Mouse (Mus musculus) forebrain, embryonic 15.5 days (tissue): ENCODE data around the gene 1700029H14Rik. TPM values are rescaled to one million over a fixed set of nuclear protein-coding genes. Genes with fewer than 3 reads are reported as not detected.

Experiments used
- ATAC-seq: fragments of 200-750 bp; cut with Nextera tagmentation; replicated peaks from 2 replicates; pipeline ENCODE4 v1.8.0; 2017; ENCODE audit warnings: mild to moderate bottlenecking, moderate TSS enrichment, moderate library complexity
- H3K27ac ChIP-seq: fragments of 300-500 bp; sonication (generic); replicated peaks from 2 replicates; pipeline ENCODE4 v1.5.1; 2015; ENCODE audit warnings: mild to moderate bottlenecking, inconsistent platforms
- H3K27me3 ChIP-seq: fragments of 300-500 bp; sonication (generic); 2 replicates; pipeline ENCODE4 v1.6.1; 2015; ENCODE audit warnings: inconsistent platforms
- H3K36me3 ChIP-seq: fragments of 300-500 bp; sonication (generic); 2 replicates; pipeline ENCODE4 v1.6.1; 2015; ENCODE audit warnings: mild to moderate bottlenecking, inconsistent platforms
- H3K4me1 ChIP-seq: fragments of 300-500 bp; sonication (generic); 2 replicates; pipeline ENCODE4 v1.6.1; 2015; ENCODE audit warnings: inconsistent platforms
- H3K4me2 ChIP-seq: fragments of 300-500 bp; sonication (generic); replicated peaks from 2 replicates; pipeline ENCODE4 v1.6.1; 2015; ENCODE audit warnings: mild to moderate bottlenecking, inconsistent platforms
- H3K4me3 ChIP-seq: fragments of 300-500 bp; sonication (generic); 2 replicates; pipeline ENCODE4 v1.5.1; 2015; ENCODE audit warnings: mild to moderate bottlenecking, inconsistent platforms
- H3K9ac ChIP-seq: fragments of 300-500 bp; sonication (generic); replicated peaks from 2 replicates; pipeline ENCODE4 v1.6.1; 2015; ENCODE audit warnings: mild to moderate bottlenecking, inconsistent platforms
- H3K9me3 ChIP-seq: fragments of 300-500 bp; sonication (generic); 2 replicates; pipeline ENCODE4 v1.6.1; 2016; ENCODE audit warnings: inconsistent platforms
- WGBS: fragments of 180-500 bp; shearing (Covaris S2); methylation state at CpG from one replicate; pipeline ENCODE4 v1.1.7; 2015; ENCODE audit warnings: mixed read lengths; 5-methylcytosine and 5-hydroxymethylcytosine counted together
- polyA plus RNA-seq: library from polyadenylated mRNA; unstranded; fragments of >200 nt; fragmentation: Nextera tagmentation; extraction: Ambion mirVana; gene quantifications from 2 replicates; pipeline ENCODE4 v1.2.1, GENCODE M21; 2015

The 1700029H14Rik gene
- polyA plus RNA-seq = not detected in 2 replicates

- Histone ChIP-seq H3K9ac (no peak within 1 kb of the TSS), H3K4me2 (no peak within 1 kb of the TSS), H3K4me3 (no peak within 1 kb of the TSS), H3K27me3 (no peaks in the 10 kb centered on the region), H3K9me3 (no peaks in the 10 kb centered on the region), H3K36me3 (no peaks in the 10 kb centered on the region), H3K4me1 (no peaks in the 10 kb centered on the region), H3K27ac (no peak within 1 kb of the TSS)
- ATAC-seq = no peak
- 43% methylated on average over 13 of the region's 13 CpGs for WGBS
These were observed at the start of gene 1700029H14Rik for GRCm38 (mm10) chr8:13562118-13562517. Gene 1700029H14Rik (minus strand): TSS chr8:13562461.

GRCm38 (mm10) chr8:13611702-13612101 is 49.4 kb upstream of the 1700029H14Rik start:
- H3K27me3 ChIP-seq = no peaks in the 10 kb centered on the region
- H3K36me3 ChIP-seq = 0 out of 2 replicates have a peak, but pooled peaks cover 9% of the 10 kb centered on the region
- no peaks in the 10 kb centered on the region for H3K9me3 ChIP-seq
- H3K4me1 ChIP-seq = peaks cover 16% of the 10 kb centered on the region
- no peak overlapping the region for H3K4me2 ChIP-seq
- no peak for ATAC-seq
- H3K4me3 ChIP-seq = no peak overlapping the region
- H3K9ac ChIP-seq = no peak overlapping the region
- 82% methylated on average over 12 of the region's 12 CpGs for WGBS
- no peak overlapping the region for H3K27ac ChIP-seq

- Histone ChIP-seq H3K9ac (no peak overlapping the region), H3K27me3 (no peaks in the 10 kb centered on the region), H3K4me2 (no peak overlapping the region), H3K4me1 (peaks cover 12% of the 10 kb centered on the region), H3K4me3 (no peak overlapping the region), H3K9me3 (no peaks in the 10 kb centered on the region), H3K27ac (no peak overlapping the region), H3K36me3 (0 out of 2 replicates have a peak, but pooled peaks cover 9% of the 10 kb centered on the region)
- ATAC-seq = no peak
- WGBS = 92% methylated on average over 5 of the region's 5 CpGs
These were observed 47.7 kb upstream of the 1700029H14Rik start for GRCm38 (mm10) chr8:13609971-13610370.

GRCm38 (mm10) chr8:13608946-13609345 is 46.7 kb upstream of the 1700029H14Rik start:
- H3K9ac ChIP-seq = no peak overlapping the region
- ATAC-seq = no peak
- 92% methylated on average over 6 of the region's 6 CpGs for WGBS
- no peaks in the 10 kb centered on the region for H3K27me3 ChIP-seq
- H3K27ac ChIP-seq = no peak overlapping the region
- peaks cover 7% of the 10 kb centered on the region for H3K4me1 ChIP-seq
- no peak overlapping the region for H3K4me3 ChIP-seq
- no peak overlapping the region for H3K4me2 ChIP-seq
- H3K9me3 ChIP-seq = no peaks in the 10 kb centered on the region
- 0 out of 2 replicates have a peak, but pooled peaks cover 9% of the 10 kb centered on the region for H3K36me3 ChIP-seq

GRCm38 (mm10) chr8:13605920-13606480 is 43.7 kb upstream of the 1700029H14Rik start:
- no peak overlapping the region for H3K4me2 ChIP-seq
- H3K36me3 ChIP-seq = no peaks in the 10 kb centered on the region
- no peak overlapping the region for H3K9ac ChIP-seq
- H3K9me3 ChIP-seq = no peaks in the 10 kb centered on the region
- H3K4me1 ChIP-seq = no peaks in the 10 kb centered on the region
- H3K4me3 ChIP-seq = no peak overlapping the region
- no peak for ATAC-seq
- WGBS = 83% methylated on average over 7 of the region's 7 CpGs
- H3K27me3 ChIP-seq = no peaks in the 10 kb centered on the region
- no peak overlapping the region for H3K27ac ChIP-seq

- Histone ChIP-seq H3K36me3 (peaks cover under 1% of the 10 kb centered on the region; the same call in 1 of the 2 replicates), H3K4me3 (no peak overlapping the region), H3K4me2 (no peak overlapping the region), H3K27me3 (no peaks in the 10 kb centered on the region), H3K27ac (no peak overlapping the region), H3K9ac (no peak overlapping the region), H3K9me3 (no peaks in the 10 kb centered on the region), H3K4me1 (no peaks in the 10 kb centered on the region)
- 53% methylated on average over 8 of the region's 8 CpGs for WGBS
- ATAC-seq = no peak; the same call in 1 of the 2 replicates
These were observed 40.4 kb upstream of the 1700029H14Rik start for GRCm38 (mm10) chr8:13602621-13603020.

GRCm38 (mm10) chr8:13601166-13601565 is 38.9 kb upstream of the 1700029H14Rik start:
- peaks cover 10% of the 10 kb centered on the region for H3K36me3 ChIP-seq
- H3K4me2 ChIP-seq = no peak overlapping the region
- no peak overlapping the region for H3K4me3 ChIP-seq
- H3K4me1 ChIP-seq = no peaks in the 10 kb centered on the region
- 92% methylated on average over 11 of the region's 11 CpGs for WGBS
- H3K9ac ChIP-seq = no peak overlapping the region
- no peak overlapping the region for H3K27ac ChIP-seq
- no peaks in the 10 kb centered on the region for H3K9me3 ChIP-seq
- ATAC-seq = no peak
- H3K27me3 ChIP-seq = no peaks in the 10 kb centered on the region

- Histone ChIP-seq H3K27me3 (no peaks in the 10 kb centered on the region), H3K36me3 (peaks cover 10% of the 10 kb centered on the region), H3K4me3 (no peak overlapping the region), H3K9me3 (no peaks in the 10 kb centered on the region), H3K4me1 (no peaks in the 10 kb centered on the region), H3K27ac (no peak overlapping the region), H3K9ac (no peak overlapping the region), H3K4me2 (no peak overlapping the region)
- WGBS = 90% methylated on average over 10 of the region's 10 CpGs
- no peak for ATAC-seq
These were observed 38.5 kb upstream of the 1700029H14Rik start for GRCm38 (mm10) chr8:13600716-13601115.

GRCm38 (mm10) chr8:13600204-13600603 is 37.9 kb upstream of the 1700029H14Rik start:
- 82% methylated on average over 7 of the region's 7 CpGs for WGBS
- Histone ChIP-seq H3K27me3 (no peaks in the 10 kb centered on the region), H3K4me3 (no peak overlapping the region), H3K36me3 (peaks cover 10% of the 10 kb centered on the region), H3K4me2 (no peak overlapping the region), H3K27ac (no peak overlapping the region), H3K9ac (no peak overlapping the region), H3K9me3 (no peaks in the 10 kb centered on the region), H3K4me1 (no peaks in the 10 kb centered on the region)
- ATAC-seq = no peak

- Histone ChIP-seq H3K4me1 (no peaks in the 10 kb centered on the region), H3K27me3 (no peaks in the 10 kb centered on the region), H3K4me3 (no peak overlapping the region), H3K27ac (no peak overlapping the region), H3K36me3 (peaks cover 10% of the 10 kb centered on the region), H3K9ac (no peak overlapping the region), H3K4me2 (no peak overlapping the region), H3K9me3 (no peaks in the 10 kb centered on the region)
- WGBS = 95% methylated on average over 6 of the region's 6 CpGs
- ATAC-seq = no peak
These were observed 35.5 kb upstream of the 1700029H14Rik start for GRCm38 (mm10) chr8:13597777-13598176.

GRCm38 (mm10) chr8:13595861-13596260 is 33.6 kb upstream of the 1700029H14Rik start:
- 88% methylated on average over 6 of the region's 6 CpGs for WGBS
- no peak for ATAC-seq

GRCm38 (mm10) chr8:13594884-13595323 is 32.6 kb upstream of the 1700029H14Rik start:
- H3K36me3 ChIP-seq = peaks cover 10% of the 10 kb centered on the region
- no peak overlapping the region for H3K9ac ChIP-seq
- ATAC-seq = no peak
- no peak overlapping the region for H3K4me2 ChIP-seq
- H3K27me3 ChIP-seq = no peaks in the 10 kb centered on the region
- no peak overlapping the region for H3K4me3 ChIP-seq
- 88% methylated on average over 11 of the region's 11 CpGs for WGBS
- no peaks in the 10 kb centered on the region for H3K9me3 ChIP-seq
- H3K4me1 ChIP-seq = no peaks in the 10 kb centered on the region
- no peak overlapping the region for H3K27ac ChIP-seq

More at GRCm38 (mm10) chr8:13595861-13596260, 33.6 kb upstream of the 1700029H14Rik start:
- Histone ChIP-seq H3K4me3 (no peak overlapping the region), H3K27ac (no peak overlapping the region), H3K36me3 (peaks cover 10% of the 10 kb centered on the region), H3K9ac (no peak overlapping the region), H3K9me3 (no peaks in the 10 kb centered on the region), H3K4me1 (no peaks in the 10 kb centered on the region), H3K4me2 (no peak overlapping the region), H3K27me3 (no peaks in the 10 kb centered on the region)

- no peak overlapping the region for H3K4me2 ChIP-seq
- H3K27ac ChIP-seq = no peak overlapping the region
- H3K27me3 ChIP-seq = no peaks in the 10 kb centered on the region
- no peaks in the 10 kb centered on the region for H3K4me1 ChIP-seq
- H3K4me3 ChIP-seq = no peak overlapping the region
- peaks cover 10% of the 10 kb centered on the region for H3K36me3 ChIP-seq
- no peaks in the 10 kb centered on the region for H3K9me3 ChIP-seq
- H3K9ac ChIP-seq = no peak overlapping the region
- ATAC-seq = no peak
- 87% methylated on average over 8 of the region's 8 CpGs for WGBS
These were observed 31.1 kb upstream of the 1700029H14Rik start for GRCm38 (mm10) chr8:13593340-13593739.
